In genomic region chr13:64362139-64362538, GRCm38 (mm10) we compare ENCODE assay signal across 19 mouse cellular contexts.
"Had no signal": no experiment of that assay in that cellular context is flagged by ENCODE, and none has a peak within 500 bp of the region (broad histone marks: within the 10 kb centered on the region; RNA-seq: fewer than 3 reads in every experiment).

No protein-coding gene starts in this region.

- H3K27ac ChIP-seq: left cerebral cortex, adult 2 months; liver, embryonic 13.5 days; macrophage; midbrain, embryonic 13.5 days; neural tube, embryonic 12.5 days; neural tube, embryonic 15.5 days; stomach, postnatal 0 days had no signal

- H3K4me2 ChIP-seq: liver, embryonic 13.5 days; lung, embryonic 14.5 days; midbrain, embryonic 13.5 days; neural tube, embryonic 12.5 days; neural tube, embryonic 15.5 days had no signal

- ATAC-seq: lung, postnatal 0 days; midbrain, embryonic 13.5 days had no signal

- H3K4me1 ChIP-seq: midbrain, embryonic 13.5 days; neural tube, embryonic 12.5 days; neural tube, embryonic 15.5 days had no signal

- H3K9me3 ChIP-seq: liver, embryonic 13.5 days; midbrain, embryonic 13.5 days; neural tube, embryonic 12.5 days; neural tube, embryonic 15.5 days had no signal

- H3K4me3 ChIP-seq: left cerebral cortex, adult 2 months; liver, embryonic 13.5 days; midbrain, embryonic 13.5 days; neural tube, embryonic 12.5 days; neural tube, embryonic 15.5 days had no signal

- H3K27me3 ChIP-seq: liver, embryonic 13.5 days; midbrain, embryonic 13.5 days; neural tube, embryonic 12.5 days; neural tube, embryonic 15.5 days had no signal

- DNase-seq: kidney, adult 18-20 months; kidney, adult 9 months; kidney, postnatal 25 days; layer of hippocampus, postnatal 36 days; liver, embryonic 13.5 days; lung, embryonic 14.5 days; right cerebral cortex, adult 18-20 months; right cerebral cortex, postnatal 14 days; right cerebral cortex, postnatal 4 days; thymus, adult 2 months; thymus, postnatal 14 days; thymus, postnatal 4 days had no signal

- H3K9ac ChIP-seq: liver, embryonic 13.5 days; lung, embryonic 14.5 days; midbrain, embryonic 13.5 days; neural tube, embryonic 12.5 days; neural tube, embryonic 15.5 days had no signal
